Mouse (Mus musculus) right cerebral cortex, postnatal 36 days (tissue): ENCODE results near the gene Elp5.
"Not testable (repeated sequence)": the region's sequence is repeated elsewhere in the genome, so short reads cannot be mapped to it uniquely, and the experiment has no call there.

Experiments used
- DNase-seq, 2 experiments: peaks; one replicate each; pipeline ENCODE4 v3.0.0; 2022; ENCODE audit warnings: low spot score in 2 of 2, mixed read lengths in 1 of 2

The Elp5 gene

GRCm38 (mm10) chr11:69960616-69961015 is 21.7 kb downstream of the Elp5 start:
- no peak for DNase-seq

- no peak for DNase-seq
Measured at GRCm38 (mm10) chr11:69956218-69956617, 26.1 kb downstream of the Elp5 start.

GRCm38 (mm10) chr11:69955618-69956017 is 26.7 kb downstream of the Elp5 start:
- DNase-seq: not testable (repeated sequence)

GRCm38 (mm10) chr11:69953267-69953915 is 28.9 kb downstream of the Elp5 start:
- no peak for DNase-seq

- no peak for DNase-seq
Measured at GRCm38 (mm10) chr11:69952274-69952673, 30.0 kb downstream of the Elp5 start.

GRCm38 (mm10) chr11:69950807-69951459 is 31.4 kb downstream of the Elp5 start:
- DNase-seq: no peak

GRCm38 (mm10) chr11:69948763-69949150 is 33.6 kb downstream of the Elp5 start:
- DNase-seq: no peak

- no peak for DNase-seq
Measured at GRCm38 (mm10) chr11:69948066-69948762, 34.1 kb downstream of the Elp5 start, which contains the start of gene Slc2a4. Gene Slc2a4 (minus strand): TSS chr11:69948188.

GRCm38 (mm10) chr11:69947337-69948065 is 34.8 kb downstream of the Elp5 start:
- no peak for DNase-seq

GRCm38 (mm10) chr11:69945997-69946891 is 36.1 kb downstream of the Elp5 start:
- no peak for DNase-seq

GRCm38 (mm10) chr11:69945216-69945615 is 37.1 kb downstream of the Elp5 start:
- no peak for DNase-seq

- DNase-seq: no peak
Measured at GRCm38 (mm10) chr11:69940962-69941361, 41.4 kb downstream of the Elp5 start.

GRCm38 (mm10) chr11:69939731-69940130 is 42.6 kb downstream of the Elp5 start:
- DNase-seq: no peak

- no peak for DNase-seq
Measured at GRCm38 (mm10) chr11:69939181-69939580, 43.1 kb downstream of the Elp5 start.

- DNase-seq: no peak
Measured at GRCm38 (mm10) chr11:69938401-69938979, 43.8 kb downstream of the Elp5 start.

GRCm38 (mm10) chr11:69937834-69938233 is 44.5 kb downstream of the Elp5 start:
- DNase-seq: no peak

- DNase-seq: no peak
Measured at GRCm38 (mm10) chr11:69937385-69937784, 44.9 kb downstream of the Elp5 start.

GRCm38 (mm10) chr11:69936714-69937347 is 45.5 kb downstream of the Elp5 start:
- no peak for DNase-seq

GRCm38 (mm10) chr11:69936156-69936555 is 46.2 kb downstream of the Elp5 start:
- DNase-seq: no peak
